Mouse (Mus musculus) WW6 (cell line): ENCODE measurements around the gene Mllt1.

Experiments used
- DNase-seq: peaks from one replicate; pipeline ENCODE4 v3.0.0-alpha.2; 2013; ENCODE audit warnings: low read depth, low spot score

Gene Mllt1

GRCm38 (mm10) chr17:56877426-56877825 is 57.8 kb downstream of the Mllt1 start:
- no peak for DNase-seq

- no peak for DNase-seq
Observed at GRCm38 (mm10) chr17:56876981-56877380, 58.2 kb downstream of the Mllt1 start.

- no peak for DNase-seq
Observed at GRCm38 (mm10) chr17:56876465-56876864, 58.8 kb downstream of the Mllt1 start.

- no peak for DNase-seq
Observed at GRCm38 (mm10) chr17:56874936-56875651, 60.1 kb downstream of the Mllt1 start, which contains the start of gene 1700061G19Rik. Gene 1700061G19Rik (plus strand): TSS chr17:56875477.

GRCm38 (mm10) chr17:56874237-56874636 is 61.0 kb downstream of the Mllt1 start, which contains the start of gene Acsbg2:
Gene Acsbg2 (minus strand): TSS chr17:56874447.
- no peak for DNase-seq

- no peak for DNase-seq
Observed at GRCm38 (mm10) chr17:56872512-56872911, 62.7 kb downstream of the Mllt1 start.

- DNase-seq: no peak
Observed at GRCm38 (mm10) chr17:56871767-56872166, 63.4 kb downstream of the Mllt1 start.

- DNase-seq: no peak
Observed at GRCm38 (mm10) chr17:56870287-56870953, 64.8 kb downstream of the Mllt1 start.

- no peak for DNase-seq
Observed at GRCm38 (mm10) chr17:56869481-56869977, 65.7 kb downstream of the Mllt1 start.

- DNase-seq: no peak
Observed at GRCm38 (mm10) chr17:56866071-56866470, 69.1 kb downstream of the Mllt1 start.

GRCm38 (mm10) chr17:56861197-56861596 is 74.0 kb downstream of the Mllt1 start:
- peak; percentile 64 for DNase-seq

- DNase-seq: no peak
Observed at GRCm38 (mm10) chr17:56858922-56859321, 76.3 kb downstream of the Mllt1 start.

- no peak for DNase-seq
Observed at GRCm38 (mm10) chr17:56858216-56858615, 77.0 kb downstream of the Mllt1 start.

GRCm38 (mm10) chr17:56855421-56855820 is 79.8 kb downstream of the Mllt1 start:
- no peak for DNase-seq

GRCm38 (mm10) chr17:56851167-56851566 is 84.0 kb downstream of the Mllt1 start:
- DNase-seq: no peak

GRCm38 (mm10) chr17:56849710-56850109 is 85.5 kb downstream of the Mllt1 start:
- DNase-seq: no peak

- DNase-seq: no peak
Observed at GRCm38 (mm10) chr17:56848785-56849184, 86.4 kb downstream of the Mllt1 start.

- no peak for DNase-seq
Observed at GRCm38 (mm10) chr17:56843678-56844077, 91.5 kb downstream of the Mllt1 start.
